Mouse (Mus musculus) heart, embryonic 14.5 days (tissue): Measurements from ENCODE around the gene Plcb1. TPM values are rescaled to one million over a fixed set of nuclear protein-coding genes. Genes with fewer than 3 reads are reported as not detected.

ENCODE experiments used
- ATAC-seq: fragments of 200-750 bp; cut with Nextera tagmentation; 2 replicates; pipeline ENCODE4 v1.8.0; 2017; ENCODE audit warnings: low read depth, moderate TSS enrichment; ENCODE audit not compliant: insufficient number of reproducible peaks, insufficient read depth, low FRiP score
- H3K27ac ChIP-seq, 2 experiments: fragments of 200-500 bp in 1 of 2; fragments of 300-500 bp in 1 of 2; sonication (generic) in 1 of 2; replicated peaks in 1 of 2; 2 replicates each; pipeline ENCODE4 v1.5.1; 2012 to 2014; ENCODE audit warnings: low read depth in 2 of 2, low read length in 2 of 2, control low read depth in 1 of 2, mild to moderate bottlenecking in 1 of 2, mixed read lengths in 1 of 2; ENCODE audit not compliant: control insufficient read depth in 1 of 2, insufficient read depth in 1 of 2
- H3K27me3 ChIP-seq: fragments of 300-500 bp; sonication (generic); 2 replicates; pipeline ENCODE4 v1.6.1; 2014; ENCODE audit warnings: mild to moderate bottlenecking, low read length, control low read depth; ENCODE audit not compliant: control insufficient read depth, insufficient read depth
- H3K36me3 ChIP-seq: fragments of 300-500 bp; sonication (generic); 2 replicates; pipeline ENCODE4 v1.6.1; 2014; ENCODE audit warnings: mild to moderate bottlenecking, control low read depth, low read length, mixed read lengths; ENCODE audit not compliant: control insufficient read depth, insufficient read depth
- H3K4me1 ChIP-seq, 2 experiments: fragments of 200-500 bp in 1 of 2; fragments of 300-500 bp in 1 of 2; sonication (generic) in 1 of 2; 2 replicates each; pipeline ENCODE4 v1.6.1; 2012 to 2014; ENCODE audit warnings: low read length in 2 of 2, control low read depth in 1 of 2, mixed read lengths in 1 of 2; ENCODE audit not compliant: control insufficient read depth in 2 of 2, insufficient read depth in 2 of 2
- H3K4me2 ChIP-seq: fragments of 300-500 bp; sonication (generic); 2 replicates; pipeline ENCODE4 v1.6.1; 2014; ENCODE audit warnings: mild to moderate bottlenecking, low read length
- H3K4me3 ChIP-seq, 2 experiments: fragments of 200-500 bp in 1 of 2; fragments of 300-500 bp in 1 of 2; sonication (generic) in 1 of 2; 2 replicates each; pipeline ENCODE4 v1.5.1; 2012 to 2014; ENCODE audit warnings: low read length in 2 of 2, mild to moderate bottlenecking in 2 of 2, control low read depth in 1 of 2, low read depth in 1 of 2, moderate library complexity in 1 of 2; ENCODE audit not compliant: control insufficient read depth in 1 of 2, insufficient read depth in 1 of 2
- H3K9ac ChIP-seq: fragments of 300-500 bp; sonication (generic); 2 replicates; pipeline ENCODE4 v1.6.1; 2014; ENCODE audit warnings: mild to moderate bottlenecking, low read length
- H3K9me3 ChIP-seq: fragments of 300-500 bp; sonication (generic); 2 replicates; pipeline ENCODE4 v1.6.1; 2016; ENCODE audit warnings: low read length, control low read depth; ENCODE audit not compliant: control insufficient read depth
- WGBS: fragments of 180-500 bp; shearing (Covaris S2); extraction: QIAGEN DNeasy Blood & Tissue Kit; methylation state at CpG from one replicate; pipeline ENCODE4 v1.1.7; 2014; 5-methylcytosine and 5-hydroxymethylcytosine counted together
- polyA plus RNA-seq: library from polyadenylated mRNA; unstranded; fragments of >200 nt; fragmentation: Nextera tagmentation; extraction: Ambion mirVana; gene quantifications from 2 replicates; pipeline ENCODE4 v1.2.1, GENCODE M21; 2014

The Plcb1 gene
- polyA plus RNA-seq, 1 experiment from 2014 or later: 5.5 TPM

GRCm38 (mm10) chr2:135161673-135162072 is 375.8 kb downstream of the Plcb1 start:
- H3K36me3 ChIP-seq: no peaks in the 10 kb centered on the region
- H3K27ac ChIP-seq: no peak overlapping the region
- H3K4me1 ChIP-seq: no peaks in the 10 kb centered on the region
- ATAC-seq: no peak
- no peak overlapping the region for H3K9ac ChIP-seq
- H3K9me3 ChIP-seq: no peaks in the 10 kb centered on the region
- H3K27me3 ChIP-seq: no peaks in the 10 kb centered on the region
- no peak overlapping the region for H3K4me3 ChIP-seq
- WGBS: 75% methylated on average over 4 of the region's 4 CpGs
- H3K4me2 ChIP-seq: no peak overlapping the region

DNA sequence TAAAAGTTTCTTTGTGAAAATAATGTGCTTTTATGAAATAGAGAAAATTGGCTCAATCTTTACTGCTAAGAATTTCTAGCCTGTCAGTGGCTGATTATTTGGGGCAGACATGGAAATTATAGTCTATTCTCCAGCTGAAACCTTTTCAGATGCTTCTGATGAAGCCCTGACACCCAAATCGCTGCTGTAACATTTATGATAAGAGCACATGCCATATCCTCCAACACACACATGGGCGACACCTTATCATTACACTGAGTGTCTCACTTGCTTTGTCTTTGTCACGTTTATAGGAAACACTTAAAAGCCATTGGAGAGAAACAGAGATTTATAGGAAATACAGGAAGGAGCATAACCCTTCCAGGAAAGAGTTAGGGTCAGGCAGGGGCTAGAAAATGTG is 379.6 kb downstream of the Plcb1 start:
- no peak for ATAC-seq
- H3K4me1 ChIP-seq: no peaks in the 10 kb centered on the region
- no peaks in the 10 kb centered on the region for H3K9me3 ChIP-seq
- H3K4me2 ChIP-seq: no peak overlapping the region
- H3K36me3 ChIP-seq: no peaks in the 10 kb centered on the region
- no peaks in the 10 kb centered on the region for H3K27me3 ChIP-seq
- no peak overlapping the region for H3K9ac ChIP-seq
- no peak overlapping the region for H3K4me3 ChIP-seq
- H3K27ac ChIP-seq: no peak overlapping the region
- WGBS: 41% methylated on average over 3 of the region's 3 CpGs

- H3K27me3 ChIP-seq: no peaks in the 10 kb centered on the region
- H3K9ac ChIP-seq: no peak overlapping the region
- no peak for ATAC-seq
- no peak overlapping the region for H3K4me3 ChIP-seq
- H3K27ac ChIP-seq: no peak overlapping the region
- no peaks in the 10 kb centered on the region for H3K9me3 ChIP-seq
- 76% methylated on average over 4 of the region's 4 CpGs for WGBS
- H3K36me3 ChIP-seq: no peaks in the 10 kb centered on the region
- H3K4me1 ChIP-seq: no peaks in the 10 kb centered on the region
- H3K4me2 ChIP-seq: no peak overlapping the region
Observed at GRCm38 (mm10) chr2:135175544-135175943, 389.7 kb downstream of the Plcb1 start.

GRCm38 (mm10) chr2:135187659-135188058 is 401.8 kb downstream of the Plcb1 start:
- no peak for ATAC-seq
- Histone ChIP-seq H3K27ac (no peak overlapping the region), H3K4me2 (no peak overlapping the region), H3K27me3 (no peaks in the 10 kb centered on the region), H3K9me3 (no peaks in the 10 kb centered on the region), H3K4me3 (no peak overlapping the region), H3K4me1 (no peaks in the 10 kb centered on the region), H3K9ac (no peak overlapping the region), H3K36me3 (no peaks in the 10 kb centered on the region)
- 77% methylated on average over 6 of the region's 6 CpGs for WGBS

DNA sequence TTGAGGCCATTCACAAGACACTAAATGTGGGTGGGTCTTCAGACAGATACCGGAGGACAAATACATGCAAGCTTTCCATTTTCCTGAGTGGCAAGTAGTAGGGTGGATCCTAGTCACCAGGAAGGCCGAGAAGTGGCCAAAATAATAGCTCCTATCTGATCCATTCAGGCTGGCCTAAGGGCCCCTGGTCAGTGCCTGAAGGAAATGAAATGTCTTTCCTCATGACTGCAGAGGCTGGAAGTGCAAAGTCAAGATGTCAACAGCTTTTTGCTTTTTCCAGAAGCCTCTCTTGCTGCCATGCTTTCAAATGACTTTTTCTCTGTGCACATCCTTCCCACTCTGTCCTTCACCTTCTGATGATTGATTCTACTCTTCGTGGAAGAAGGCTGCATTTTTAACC is 415.0 kb downstream of the Plcb1 start:
- no peak overlapping the region for H3K4me3 ChIP-seq
- H3K36me3 ChIP-seq: no peaks in the 10 kb centered on the region
- no peaks in the 10 kb centered on the region for H3K27me3 ChIP-seq
- H3K27ac ChIP-seq: no peak overlapping the region
- H3K4me1 ChIP-seq: peaks cover 4 to 6% of the 10 kb centered on the region in 2 experiments; a peak in 2 of 4 replicates
- WGBS: 75% methylated on average over 3 of the region's 3 CpGs
- no peak overlapping the region for H3K9ac ChIP-seq
- no peak overlapping the region for H3K4me2 ChIP-seq
- ATAC-seq: no peak
- no peaks in the 10 kb centered on the region for H3K9me3 ChIP-seq

GRCm38 (mm10) chr2:135202390-135202789 is 416.5 kb downstream of the Plcb1 start:
- Histone ChIP-seq H3K36me3 (no peaks in the 10 kb centered on the region), H3K9ac (no peak overlapping the region), H3K4me1 (peaks cover 4 to 6% of the 10 kb centered on the region in 2 experiments; a peak in 2 of 4 replicates), H3K27ac (no peak overlapping the region), H3K9me3 (no peaks in the 10 kb centered on the region), H3K4me2 (no peak overlapping the region), H3K4me3 (no peak overlapping the region), H3K27me3 (no peaks in the 10 kb centered on the region)
- no peak for ATAC-seq
- WGBS: 29% methylated on average over 4 of the region's 4 CpGs

DNA sequence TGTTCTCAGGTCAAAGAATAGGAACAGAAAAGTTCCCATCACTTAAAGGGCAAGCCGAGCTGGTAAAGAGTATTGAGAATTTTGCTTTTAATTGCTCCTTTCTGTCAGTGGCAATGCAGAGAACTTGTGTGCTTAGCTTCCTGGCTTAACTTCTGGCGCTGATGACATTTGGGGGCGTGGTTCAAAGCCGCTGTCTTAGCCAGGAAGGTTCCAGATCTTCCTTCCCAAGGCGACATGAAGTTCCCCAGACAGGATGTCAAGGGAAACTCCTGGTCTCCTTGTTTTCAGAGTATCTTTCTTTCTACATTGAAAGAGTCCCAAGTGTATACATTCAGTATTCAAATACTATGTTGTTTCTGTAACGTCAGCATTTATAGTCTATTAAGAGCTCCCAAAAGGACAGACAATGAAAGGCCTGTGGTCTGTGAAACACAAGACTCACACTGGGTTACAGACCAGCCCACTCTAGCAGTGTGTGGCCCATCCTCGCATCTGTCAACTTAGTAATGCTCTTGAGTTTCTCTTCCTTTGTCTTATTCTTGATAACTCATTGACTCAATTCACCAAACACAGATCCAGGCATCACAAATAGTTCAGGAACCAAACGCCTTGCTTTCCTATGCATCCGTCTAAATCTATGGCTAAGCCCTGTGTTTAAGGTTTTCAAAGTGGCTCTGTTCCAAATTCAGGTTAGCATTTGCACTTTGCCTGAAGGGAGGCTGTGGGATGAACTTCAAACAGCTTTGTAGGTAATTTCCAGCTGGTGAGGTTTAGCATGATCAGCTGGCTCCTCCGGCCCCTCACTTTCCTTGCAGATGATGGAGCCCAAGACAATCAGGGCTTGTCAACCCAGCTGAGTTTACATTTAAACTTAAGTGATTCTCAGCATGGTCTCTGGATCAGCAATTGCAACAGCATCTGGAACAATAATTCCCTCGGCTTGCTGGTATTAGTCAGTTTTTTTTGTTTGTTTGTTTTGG is 418.6 kb downstream of the Plcb1 start:
- Histone ChIP-seq H3K4me3 (no peak overlapping the region), H3K4me1 (peaks cover 4 to 6% of the 10 kb centered on the region in 2 experiments; a peak in 2 of 4 replicates), H3K27me3 (no peaks in the 10 kb centered on the region), H3K36me3 (no peaks in the 10 kb centered on the region), H3K9ac (no peak overlapping the region), H3K4me2 (no peak overlapping the region), H3K9me3 (no peaks in the 10 kb centered on the region), H3K27ac (no peak overlapping the region)
- 86% methylated on average over 11 of the region's 11 CpGs for WGBS
- no peak for ATAC-seq
